Mouse (Mus musculus): Measurements from ENCODE around the gene Rint1. TPM values are rescaled to one million over a fixed set of nuclear protein-coding genes. Genes with fewer than 3 reads are reported as not detected.
"Not testable (repeated sequence)": the region's sequence is repeated elsewhere in the genome, so short reads cannot be mapped to it uniquely, and the experiment has no call there.

The Rint1 gene
- polyA plus RNA-seq, 1 experiment from 2014 or later: 5.2 TPM

DNA sequence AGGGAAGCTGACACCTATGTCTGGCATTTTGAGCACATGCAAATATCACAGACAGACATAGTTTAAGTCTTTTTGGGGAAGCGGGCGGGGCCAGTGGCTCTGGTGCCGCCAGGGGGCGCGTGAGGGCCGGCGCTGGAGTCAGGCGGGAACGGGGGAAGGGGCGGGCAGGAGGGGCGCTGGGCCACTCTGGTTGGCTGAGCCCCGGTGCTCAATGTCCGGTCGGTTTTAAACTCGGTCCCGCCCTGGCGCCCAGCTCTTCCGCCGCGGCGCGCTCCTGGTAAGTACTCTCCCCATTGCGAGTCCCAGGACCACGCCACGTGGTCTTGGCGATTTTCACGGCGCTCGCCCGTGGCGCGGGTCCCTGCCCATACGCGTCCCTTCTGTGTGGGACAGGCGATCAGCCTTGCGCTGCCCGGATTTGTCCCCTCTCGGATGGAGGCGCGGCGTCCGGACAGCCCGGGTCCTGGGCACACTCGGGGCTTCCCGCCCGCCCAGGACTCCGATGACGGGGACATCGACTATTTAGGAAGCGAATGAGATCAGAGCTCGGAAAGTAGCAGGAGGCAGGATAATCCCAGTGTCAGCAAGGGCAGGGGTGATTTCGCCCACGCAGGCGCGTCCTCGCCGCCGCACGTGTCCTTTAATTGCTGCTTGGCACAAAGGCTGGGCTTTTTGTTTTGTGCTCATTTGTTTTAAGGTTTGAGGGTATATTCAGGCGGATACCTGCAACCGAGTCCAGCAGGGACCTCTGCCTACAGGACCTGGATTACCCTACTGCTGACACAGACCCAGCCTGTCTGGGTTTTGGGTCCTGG lies 63.0 kb downstream of the Rint1 start:
- Histone ChIP-seq H3K36me3 (ENCODE audit: inconsistent target) (peaks cover 16% of the 10 kb centered on the region; the same call in 1 of the 2 replicates), H3K27ac (peak overlapping the region; percentile 67), H3K79me2 (ENCODE audit: inconsistent target) (peaks cover 19% of the 10 kb centered on the region), H3K4me3 (ENCODE audit: inconsistent target) (peak overlapping the region; percentile 84)
- WGBS (ENCODE audit: missing documents): under 1% methylated on average over 58 of the region's 61 CpGs

DNA sequence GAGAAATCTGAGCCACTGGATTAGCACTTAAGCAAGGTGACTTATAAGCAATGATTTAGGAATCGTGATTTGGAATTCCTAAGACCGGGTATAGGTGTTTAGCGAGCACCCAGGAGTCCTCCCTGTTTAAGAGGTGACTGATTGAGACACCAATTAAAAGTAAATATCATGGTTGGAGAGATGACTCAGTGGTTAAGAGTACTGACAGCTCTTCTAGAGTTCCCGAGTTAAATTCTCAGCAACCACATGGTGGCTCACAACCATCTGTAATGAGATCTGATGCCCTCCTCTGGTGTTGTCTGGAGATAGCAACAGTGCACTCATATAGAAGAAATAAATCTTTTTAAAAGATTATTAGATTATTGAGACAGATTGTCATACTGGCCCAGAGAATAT lies 63.6 kb downstream of the Rint1 start:
- WGBS (ENCODE audit: missing documents): 6% methylated on average over 4 of the region's 4 CpGs
- Histone ChIP-seq H3K79me2 (ENCODE audit: inconsistent target) (peaks cover 19% of the 10 kb centered on the region), H3K4me3 (ENCODE audit: inconsistent target) (peak overlapping the region; percentile 84), H3K27ac (peak overlapping the region; percentile 67), H3K36me3 (ENCODE audit: inconsistent target) (peaks cover 19% of the 10 kb centered on the region; the same call in 1 of the 2 replicates)

- peaks cover 19% of the 10 kb centered on the region; the same call in 1 of the 2 replicates for H3K36me3 ChIP-seq (ENCODE audit: inconsistent target)
- H3K4me3 ChIP-seq (ENCODE audit: inconsistent target); H3K27ac ChIP-seq: not testable (repeated sequence)
- 83% methylated on average over 1 of the region's 1 CpGs for WGBS (ENCODE audit: missing documents)
- H3K79me2 ChIP-seq (ENCODE audit: inconsistent target): peaks cover 19% of the 10 kb centered on the region
Measured at GRCm38 (mm10) chr5:23852916-23853315, 65.4 kb downstream of the Rint1 start.

GRCm38 (mm10) chr5:23855484-23855883 lies 68.0 kb downstream of the Rint1 start:
- no peak overlapping the region for H3K4me3 ChIP-seq (ENCODE audit: inconsistent target)
- no peak overlapping the region for H3K27ac ChIP-seq
- WGBS (ENCODE audit: missing documents): 100% methylated on average over 3 of the region's 6 CpGs
- H3K36me3 ChIP-seq (ENCODE audit: inconsistent target): peaks cover 19% of the 10 kb centered on the region; the same call in 1 of the 2 replicates
- peaks cover 19% of the 10 kb centered on the region for H3K79me2 ChIP-seq (ENCODE audit: inconsistent target)

DNA sequence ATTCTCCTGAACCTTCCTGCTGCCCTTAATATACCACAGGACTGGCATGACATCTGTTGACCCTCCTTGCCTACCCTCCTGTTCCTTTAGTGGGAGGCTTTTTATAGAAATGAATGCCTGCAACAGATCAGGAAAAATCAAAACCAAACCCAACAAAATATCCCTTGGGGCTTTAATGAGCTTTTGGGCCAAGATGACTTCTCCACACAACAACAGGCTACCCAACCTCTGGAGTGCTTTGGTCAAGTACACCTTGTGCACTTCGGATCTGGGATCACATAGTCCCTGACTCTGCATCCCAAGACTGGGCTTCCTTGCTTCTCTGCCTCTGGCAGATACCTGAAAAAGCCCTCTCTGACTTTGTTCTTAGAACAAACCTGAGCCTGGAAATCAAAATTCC lies 68.7 kb downstream of the Rint1 start:
- Histone ChIP-seq H3K36me3 (ENCODE audit: inconsistent target) (peaks cover 19% of the 10 kb centered on the region; the same call in 1 of the 2 replicates), H3K27ac (no peak overlapping the region), H3K79me2 (ENCODE audit: inconsistent target) (peaks cover 15% of the 10 kb centered on the region), H3K4me3 (ENCODE audit: inconsistent target) (no peak overlapping the region)
- WGBS (ENCODE audit: missing documents): 100% methylated on average over 1 of the region's 1 CpGs

- Histone ChIP-seq H3K79me2 (ENCODE audit: inconsistent target) (peaks cover 5% of the 10 kb centered on the region), H3K4me3 (ENCODE audit: inconsistent target) (no peak overlapping the region), H3K36me3 (ENCODE audit: inconsistent target) (peaks cover 19% of the 10 kb centered on the region; the same call in 1 of the 2 replicates), H3K27ac (no peak overlapping the region)
Measured at GRCm38 (mm10) chr5:23857189-23857588, 69.7 kb downstream of the Rint1 start.

- 95% methylated on average over 3 of the region's 3 CpGs for WGBS (ENCODE audit: missing documents)
- H3K79me2 ChIP-seq (ENCODE audit: inconsistent target): no peaks in the 10 kb centered on the region
- H3K27ac ChIP-seq: no peak overlapping the region
- H3K4me3 ChIP-seq (ENCODE audit: inconsistent target): no peak overlapping the region
- H3K36me3 ChIP-seq (ENCODE audit: inconsistent target): peaks cover 19% of the 10 kb centered on the region; the same call in 1 of the 2 replicates
Measured at GRCm38 (mm10) chr5:23858001-23858400, 70.5 kb downstream of the Rint1 start.

DNA sequence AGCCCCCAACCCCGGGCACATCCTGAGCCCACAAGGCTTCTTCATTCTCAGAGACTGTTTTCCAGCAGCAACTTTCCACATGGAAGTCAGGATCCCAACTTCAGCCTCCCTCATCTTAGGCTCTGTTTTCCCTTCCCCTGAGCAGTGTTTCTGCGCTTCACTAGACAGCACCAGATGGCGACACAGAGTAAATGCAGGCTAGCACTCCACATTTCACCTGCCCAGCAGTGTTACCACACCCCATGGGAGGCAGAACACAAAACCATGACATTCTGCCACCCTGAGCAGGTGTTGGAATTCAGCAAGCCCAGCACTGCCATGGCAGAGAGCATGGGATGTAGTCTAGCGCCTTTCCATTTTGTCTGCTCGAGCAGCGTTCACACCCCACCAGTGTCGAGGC lies 71.1 kb downstream of the Rint1 start:
- H3K27ac ChIP-seq: no peak overlapping the region
- H3K4me3 ChIP-seq (ENCODE audit: inconsistent target): no peak overlapping the region
- 85% methylated on average over 7 of the region's 7 CpGs for WGBS (ENCODE audit: missing documents)
- H3K79me2 ChIP-seq (ENCODE audit: inconsistent target): no peaks in the 10 kb centered on the region
- H3K36me3 ChIP-seq (ENCODE audit: inconsistent target): peaks cover 19% of the 10 kb centered on the region; the same call in 1 of the 2 replicates

DNA sequence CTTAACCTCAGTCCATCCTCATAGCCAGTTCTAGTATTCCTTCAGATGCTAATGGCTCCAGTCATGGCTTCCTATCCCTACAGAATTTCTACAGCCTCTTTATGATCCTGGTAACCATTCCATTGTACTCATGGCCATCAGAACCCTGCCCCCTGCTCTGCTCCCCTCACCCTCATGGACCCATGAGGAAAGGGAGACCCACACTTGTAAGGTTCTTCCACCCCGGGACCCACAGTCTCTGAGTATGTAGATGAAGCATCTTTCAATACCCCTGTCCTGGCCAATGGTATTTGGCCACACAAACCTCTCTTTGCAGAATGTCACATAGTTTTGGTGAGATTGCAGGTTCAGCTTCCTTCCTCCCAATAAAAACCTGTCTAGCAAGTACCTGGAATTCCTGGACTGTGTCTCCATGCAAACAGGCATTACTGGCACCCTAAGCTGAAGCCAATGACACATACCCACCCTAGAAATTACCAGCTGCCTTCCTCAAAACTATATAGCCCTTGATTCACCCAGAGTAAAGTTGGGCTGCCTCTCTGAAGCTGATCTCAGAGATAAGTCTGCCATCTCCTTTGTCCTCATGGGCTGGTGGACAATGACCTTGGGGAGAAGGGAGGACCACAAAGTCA lies 71.7 kb downstream of the Rint1 start:
- 100% methylated on average over 1 of the region's 1 CpGs for WGBS (ENCODE audit: missing documents)
- H3K36me3 ChIP-seq (ENCODE audit: inconsistent target): peaks cover 14% of the 10 kb centered on the region; the same call in 1 of the 2 replicates
- no peaks in the 10 kb centered on the region for H3K79me2 ChIP-seq (ENCODE audit: inconsistent target)
- H3K27ac ChIP-seq: no peak overlapping the region
- H3K4me3 ChIP-seq (ENCODE audit: inconsistent target): no peak overlapping the region

GRCm38 (mm10) chr5:23859896-23860295 lies 72.4 kb downstream of the Rint1 start:
- H3K79me2 ChIP-seq (ENCODE audit: inconsistent target): no peaks in the 10 kb centered on the region
- WGBS (ENCODE audit: missing documents): 94% methylated on average over 5 of the region's 5 CpGs
- H3K4me3 ChIP-seq (ENCODE audit: inconsistent target): no peak overlapping the region
- peaks cover 10% of the 10 kb centered on the region; the same call in 1 of the 2 replicates for H3K36me3 ChIP-seq (ENCODE audit: inconsistent target)
- no peak overlapping the region for H3K27ac ChIP-seq

DNA sequence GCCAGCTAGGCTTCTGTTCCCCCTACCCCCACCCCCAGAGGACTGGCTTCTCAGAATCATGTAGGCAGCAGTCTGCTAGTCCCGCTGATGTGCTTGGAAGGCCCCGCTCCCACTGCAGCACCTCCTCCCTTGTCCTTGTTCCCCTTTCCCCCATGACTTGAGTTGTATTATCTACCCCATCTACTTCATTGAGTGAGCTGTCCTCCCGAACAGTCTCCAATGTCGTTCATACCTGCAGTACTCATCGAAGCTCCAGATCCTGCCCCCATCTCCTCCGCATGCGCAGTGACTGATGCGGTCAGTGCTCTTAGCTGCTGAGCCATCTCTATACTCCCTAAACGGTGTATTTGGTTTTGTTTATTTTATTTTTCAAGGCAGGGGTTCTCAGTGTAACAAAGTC lies 74.2 kb downstream of the Rint1 start:
- WGBS (ENCODE audit: missing documents): 94% methylated on average over 8 of the region's 9 CpGs
- H3K36me3 ChIP-seq (ENCODE audit: inconsistent target): no peaks in the 10 kb centered on the region; the same call in 1 of the 2 replicates
- no peak overlapping the region for H3K4me3 ChIP-seq (ENCODE audit: inconsistent target)
- H3K27ac ChIP-seq: no peak overlapping the region
- no peaks in the 10 kb centered on the region for H3K79me2 ChIP-seq (ENCODE audit: inconsistent target)

DNA sequence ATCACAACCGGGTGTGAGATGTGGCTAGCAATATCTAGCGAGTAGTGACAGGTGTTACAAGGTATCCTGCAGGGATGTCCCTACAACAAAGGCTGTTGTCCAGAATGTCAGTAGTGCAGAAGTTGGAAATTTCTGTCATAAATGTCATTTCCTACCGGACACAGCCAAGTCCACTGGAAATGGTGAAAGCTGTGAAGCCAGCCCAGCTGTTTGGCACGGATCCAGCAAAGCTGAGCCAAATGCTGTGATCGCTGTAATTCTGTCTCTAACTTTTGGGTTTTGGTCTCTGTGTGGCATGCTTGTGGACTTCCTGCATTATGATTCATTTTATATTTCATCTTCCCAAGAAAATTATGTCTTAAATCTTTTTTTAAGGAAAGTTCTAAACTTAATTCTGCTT lies 74.8 kb downstream of the Rint1 start:
- 90% methylated on average over 5 of the region's 5 CpGs for WGBS (ENCODE audit: missing documents)
- H3K79me2 ChIP-seq (ENCODE audit: inconsistent target): no peaks in the 10 kb centered on the region
- no peak overlapping the region for H3K4me3 ChIP-seq (ENCODE audit: inconsistent target)
- no peak overlapping the region for H3K27ac ChIP-seq
- no peaks in the 10 kb centered on the region; the same call in 1 of the 2 replicates for H3K36me3 ChIP-seq (ENCODE audit: inconsistent target)

GRCm38 (mm10) chr5:23863166-23864053 lies 75.9 kb downstream of the Rint1 start:
- 80% methylated on average over 6 of the region's 7 CpGs for whole genome bisulfite sequencing (ENCODE audit: missing documents)
- Histone ChIP-seq H3K27ac (no peak overlapping the region), H3K4me3 (ENCODE audit: inconsistent target) (no peak overlapping the region), H3K36me3 (ENCODE audit: inconsistent target) (no peaks in the 10 kb centered on the region), H3K79me2 (ENCODE audit: inconsistent target) (no peaks in the 10 kb centered on the region)
